8 mouse cellular contexts compared by ENCODE assay signal in genomic region chr5:111580870-111581771, GRCm38 (mm10).
DNase-seq lines count a peak whose midpoint lies in the region; ATAC-seq lines count a peak whose summit lies in the region.

No protein-coding gene starts in this region.

- no peaks in the 10 kb centered on the region for H3K36me3 ChIP-seq in neural tube, embryonic 13.5 days

- intact Hi-C loops in gastrocnemius, postnatal 14 days (cut with DNase I; ENCODE audit: low total_unique reads) = no loop called here

- H3K9me3 ChIP-seq in neural tube, embryonic 13.5 days = no peaks in the 10 kb centered on the region

- peak; percentile 48; the same call in 1 of the 2 replicates for ATAC-seq in frontal cortex, adult (ENCODE audit: low TSS enrichment)
- ATAC-seq in neural tube, embryonic 13.5 days (ENCODE audit: low read depth) = peak; percentile 73

- 2% methylated on average over 31 of the region's 31 CpGs for WGBS in neural tube, embryonic 13.5 days

- peak overlapping the region; percentile 36 for H3K4me3 ChIP-seq in neural tube, embryonic 13.5 days

- H3K4me2 ChIP-seq in neural tube, embryonic 13.5 days = peak overlapping the region; percentile 65

- H3K27ac ChIP-seq in neural tube, embryonic 13.5 days (replicated peaks) = peak overlapping the region; percentile 84

- peak overlapping the region; percentile 63 for H3K9ac ChIP-seq in neural tube, embryonic 13.5 days

- 0 out of 2 replicates have a peak, but pooled peaks cover 11% of the 10 kb centered on the region for H3K27me3 ChIP-seq in neural tube, embryonic 13.5 days

- H3K4me1 ChIP-seq in neural tube, embryonic 13.5 days (replicated peaks) = peaks cover 72% of the 10 kb centered on the region

- DNase-seq in gastrocnemius, postnatal 14 days = peak; percentile 28
- DNase-seq in gastrocnemius, adult 18-20 months (ENCODE audit: low spot score) = no peak
- peak; percentile 36 for DNase-seq in NIH3T3 (ENCODE audit: low read depth)
- peak; percentile 52 to 62 for DNase-seq in layer of hippocampus, postnatal 36 days
- DNase-seq in urinary bladder, adult 2 months (ENCODE audit: low spot score) = no peak
- no peak for DNase-seq in B cell, adult 2 months

Comparison
In these comparisons a context has a peak if more than half of its experiments do, and no peak if none do; other contexts are left out.
1. DNase-seq: peak in gastrocnemius, postnatal 14 days (single experiment), NIH3T3 (single experiment) and layer of hippocampus, postnatal 36 days (2 of 2); none in gastrocnemius, adult 18-20 months (single experiment), urinary bladder, adult 2 months (single experiment) and B cell, adult 2 months (0 of 2).